ENCODE assay signal across 25 mouse cellular contexts in genomic region chr6:118767698-118768097, GRCm38 (mm10).
"Had no signal": no experiment of that assay in that cellular context is flagged by ENCODE, and none has a peak within 500 bp of the region (broad histone marks: within the 10 kb centered on the region; RNA-seq: fewer than 3 reads in every experiment).

No protein-coding gene starts in this region.

- H3K27ac ChIP-seq: heart, adult 2 months; heart, embryonic 13.5 days; heart, embryonic 15.5 days; hindbrain, embryonic 13.5 days; hindbrain, embryonic 15.5 days; hindbrain, postnatal 0 days; kidney, embryonic 15.5 days; kidney, postnatal 0 days; layer of hippocampus, adult 2 months; left cerebral cortex, adult 2 months; limb, embryonic 10.5 days; limb, embryonic 12.5 days; liver, embryonic 13.5 days; liver, embryonic 15.5 days had no signal

- H3K4me2 ChIP-seq: heart, embryonic 11.5 days; heart, embryonic 13.5 days; heart, embryonic 15.5 days; hindbrain, embryonic 13.5 days; hindbrain, embryonic 15.5 days; kidney, embryonic 15.5 days; limb, embryonic 12.5 days; liver, embryonic 13.5 days; liver, embryonic 15.5 days had no signal

- H3K36me3 ChIP-seq: hindbrain, embryonic 13.5 days; hindbrain, embryonic 15.5 days; kidney, embryonic 15.5 days; liver, embryonic 13.5 days; liver, embryonic 15.5 days had no signal

- H3K9ac ChIP-seq: heart, embryonic 13.5 days; heart, embryonic 15.5 days; hindbrain, embryonic 13.5 days; hindbrain, embryonic 15.5 days; kidney, embryonic 15.5 days; limb, embryonic 12.5 days; liver, embryonic 13.5 days; liver, embryonic 15.5 days had no signal

- DNase-seq: gastrocnemius, postnatal 14 days; gastrocnemius, postnatal 36 days; heart, adult 2 months; heart, postnatal 14 days; heart, postnatal 36 days; kidney, adult 11 months; kidney, adult 2 months; kidney, adult 9 months; kidney, postnatal 25 days; kidney, postnatal 4 days; liver, embryonic 13.5 days had no signal

- H3K4me3 ChIP-seq: heart, adult 2 months; heart, embryonic 13.5 days; heart, embryonic 15.5 days; hindbrain, embryonic 13.5 days; hindbrain, embryonic 15.5 days; kidney, embryonic 15.5 days; layer of hippocampus, adult 2 months; left cerebral cortex, adult 2 months; limb, embryonic 10.5 days; limb, embryonic 12.5 days; liver, embryonic 13.5 days; liver, embryonic 15.5 days had no signal

- ATAC-seq: hindbrain, postnatal 0 days; intestine, embryonic 16.5 days had no signal

- H3K27me3 ChIP-seq: heart, embryonic 13.5 days; heart, embryonic 15.5 days; hindbrain, embryonic 13.5 days; hindbrain, embryonic 15.5 days; kidney, embryonic 15.5 days; limb, embryonic 12.5 days; liver, embryonic 13.5 days; liver, embryonic 15.5 days had no signal

- H3K4me1 ChIP-seq: heart, embryonic 15.5 days; hindbrain, embryonic 13.5 days; hindbrain, embryonic 15.5 days; kidney, embryonic 15.5 days; limb, embryonic 10.5 days; limb, embryonic 12.5 days had no signal

- H3K9me3 ChIP-seq: heart, embryonic 13.5 days; heart, embryonic 15.5 days; hindbrain, embryonic 13.5 days; hindbrain, embryonic 15.5 days; kidney, embryonic 15.5 days; limb, embryonic 10.5 days; limb, embryonic 12.5 days; liver, embryonic 13.5 days; liver, embryonic 15.5 days had no signal
